Mouse (Mus musculus): Measurements from ENCODE around the gene Col15a1.

GRCm38 (mm10) chr4:47352061-47352661 lies 144.2 kb downstream of the Col15a1 start:
- TF ChIP-seq CTCF (IDR thresholded peaks at IDR 0.05; ENCODE audit: borderline replicate concordance, extremely low read depth, insufficient read depth, insufficient read length) (no peak), POLR2A (IDR thresholded peaks at IDR 0.05; ENCODE audit: borderline replicate concordance, extremely low read depth, insufficient read depth, insufficient read length, poor library complexity, severe bottlenecking) (no peak)
